Mouse (Mus musculus) cerebellum, adult 2 months (tissue): Measurements from ENCODE around the gene Ankrd34c.

Experiments used
- CTCF ChIP-seq: fragments of 200-500 bp; IDR thresholded peaks from 2 replicates; pipeline ENCODE4 v1.5.1; 2011; ENCODE audit warnings: low read depth, mild to moderate bottlenecking, control low read depth, low read length, moderate library complexity, borderline replicate concordance; ENCODE audit not compliant: insufficient read depth
- POLR2A ChIP-seq: fragments of 200-500 bp; IDR thresholded peaks from 2 replicates; pipeline ENCODE4 v1.6.1; 2011; ENCODE audit warnings: low read length, control low read depth, borderline replicate concordance; ENCODE audit not compliant: insufficient read depth

- TF ChIP-seq CTCF (no peak), POLR2A (no peak)
Observed at GRCm38 (mm10) chr9:89740041-89740440, 1.8 kb upstream of the Ankrd34c start.
